Mouse (Mus musculus) embryonic fibroblast, embryonic 13.5 days (primary cell): ENCODE measurements around the gene Nova2. TPM values are rescaled to one million over a fixed set of nuclear protein-coding genes. Genes with fewer than 3 reads are reported as not detected.
A peak's percentile ranks its signal among the peaks of the same experiment; 100 is the strongest.

Experiments
- H3K27ac ChIP-seq: 2 replicates; pipeline ENCODE4 v1.5.1; 2012; ENCODE audit warnings: low read length, control low read depth, inconsistent platforms; ENCODE audit not compliant: insufficient read depth
- H3K4me1 ChIP-seq: 2 replicates; pipeline ENCODE4 v1.6.1; 2011; ENCODE audit warnings: low read length; ENCODE audit not compliant: control insufficient read depth, insufficient read depth
- H3K4me3 ChIP-seq: 2 replicates; pipeline ENCODE4 v1.5.1; 2011; ENCODE audit warnings: mild to moderate bottlenecking, control low read depth, low read length; ENCODE audit not compliant: insufficient read depth
- CTCF ChIP-seq: IDR thresholded peaks from 2 replicates; pipeline ENCODE4 v1.5.1; 2011; ENCODE audit warnings: mild to moderate bottlenecking, control low read depth, low read length, moderate library complexity, borderline replicate concordance; ENCODE audit not compliant: insufficient read depth
- POLR2A ChIP-seq: IDR thresholded peaks from 2 replicates; pipeline ENCODE4 v1.6.1; 2011; ENCODE audit warnings: low read depth, mild to moderate bottlenecking, control low read depth, low read length, moderate library complexity
- polyA plus RNA-seq: library from polyadenylated mRNA; stranded (reverse); fragments of >200 nt; gene quantifications from 2 replicates; pipeline ENCODE4 v1.2.4, GENCODE M21; 2011; ENCODE audit warnings: low read depth; ENCODE audit not compliant: missing spikeins, insufficient read length

The Nova2 gene
- 0.23 and 0.30 TPM in 2 replicates for polyA plus RNA-seq

- no peak for TF ChIP-seq POLR2A
- no peak for TF ChIP-seq CTCF
These were observed at the start of gene Nova2 for GRCm38 (mm10) chr7:18925162-18925938. Gene Nova2, plus strand, starts transcription at chr7:18925888.

GRCm38 (mm10) chr7:18878691-18879090 lies 47.0 kb upstream of the Nova2 start:
- H3K27ac ChIP-seq: no peak overlapping the region
- TF ChIP-seq POLR2A (no peak), CTCF (no peak)
- no peaks in the 10 kb centered on the region for H3K4me1 ChIP-seq
- no peak overlapping the region for H3K4me3 ChIP-seq

More at GRCm38 (mm10) chr7:18925162-18925938, at the start of gene Nova2:
- Histone ChIP-seq H3K4me1 (no peaks in the 10 kb centered on the region), H3K27ac (no peak within 1 kb of the TSS), H3K4me3 (0 out of 2 replicates have a peak within 1 kb of the TSS, but pooled peaks have one; percentile 6)

GRCm38 (mm10) chr7:18883991-18884744 lies 41.5 kb upstream of the Nova2 start:
- Histone ChIP-seq H3K4me1 (no peaks in the 10 kb centered on the region), H3K4me3 (no peak overlapping the region), H3K27ac (no peak overlapping the region)
- TF ChIP-seq CTCF (no peak), POLR2A (no peak)

GRCm38 (mm10) chr7:18884745-18885422 lies 40.8 kb upstream of the Nova2 start:
- Histone ChIP-seq H3K4me3 (no peak overlapping the region), H3K27ac (no peak overlapping the region), H3K4me1 (no peaks in the 10 kb centered on the region)
- TF ChIP-seq CTCF: no peak
- TF ChIP-seq POLR2A: no peak

- Histone ChIP-seq H3K4me3 (no peak overlapping the region), H3K27ac (no peak overlapping the region), H3K4me1 (no peaks in the 10 kb centered on the region)
- no peak for TF ChIP-seq CTCF
- no peak for TF ChIP-seq POLR2A
These were observed 38.7 kb upstream of the Nova2 start for GRCm38 (mm10) chr7:18886963-18887362.

- TF ChIP-seq POLR2A: no peak
- TF ChIP-seq CTCF: no peak
These were observed 34.8 kb upstream of the Nova2 start for GRCm38 (mm10) chr7:18890848-18891247.

GRCm38 (mm10) chr7:18891872-18892599 lies 33.7 kb upstream of the Nova2 start:
- Histone ChIP-seq H3K27ac (no peak overlapping the region), H3K4me3 (peak overlapping the region; percentile 25; the same call in 1 of the 2 replicates), H3K4me1 (no peaks in the 10 kb centered on the region)
- TF ChIP-seq CTCF (peak; percentile 84), POLR2A (no peak)

More at GRCm38 (mm10) chr7:18890848-18891247, 34.8 kb upstream of the Nova2 start:
- H3K4me1 ChIP-seq: no peaks in the 10 kb centered on the region
- H3K27ac ChIP-seq: no peak overlapping the region
- H3K4me3 ChIP-seq: no peak overlapping the region

GRCm38 (mm10) chr7:18893009-18893408 lies 32.7 kb upstream of the Nova2 start:
- no peaks in the 10 kb centered on the region for H3K4me1 ChIP-seq
- no peak overlapping the region for H3K27ac ChIP-seq
- no peak for TF ChIP-seq CTCF
- no peak for TF ChIP-seq POLR2A
- no peak overlapping the region for H3K4me3 ChIP-seq
